In genomic region chr14:44979887-44980286, GRCm38 (mm10) we compare ENCODE assay signal across 8 mouse cellular contexts. TPM values are rescaled to one million over a fixed set of nuclear protein-coding genes. Genes with fewer than 3 reads are reported as not detected.
DNase-seq lines count a peak whose midpoint lies in the region; ATAC-seq and TF ChIP-seq lines count a peak whose summit lies in the region.

No protein-coding gene starts in this region.

- no peak for TF ChIP-seq POLR2A in myocyte (IDR thresholded peaks at IDR 0.05; ENCODE audit: insufficient read length, low read depth)

- H3K27ac ChIP-seq in midbrain, embryonic 14.5 days (replicated peaks; ENCODE audit: low read depth, low read length) = no peak overlapping the region
- H3K27ac ChIP-seq in midbrain, embryonic 16.5 days (ENCODE audit: low read length) = no peak overlapping the region
- H3K27ac ChIP-seq in hindbrain, embryonic 16.5 days (ENCODE audit: low read depth, low read length) = no peak overlapping the region

- H3K27me3 ChIP-seq in midbrain, embryonic 14.5 days (ENCODE audit: control insufficient read depth, insufficient read depth, low read length) = no peaks in the 10 kb centered on the region
- no peaks in the 10 kb centered on the region for H3K27me3 ChIP-seq in midbrain, embryonic 16.5 days (ENCODE audit: control insufficient read depth, insufficient read depth, low read depth, low read length)
- no peaks in the 10 kb centered on the region for H3K27me3 ChIP-seq in myocyte (ENCODE audit: control insufficient read depth, insufficient read depth, insufficient read length)
- no peaks in the 10 kb centered on the region for H3K27me3 ChIP-seq in hindbrain, embryonic 16.5 days (replicated peaks; ENCODE audit: control insufficient read depth, insufficient read depth, low read length)

- H3ac ChIP-seq in myocyte (ENCODE audit: control insufficient read depth, insufficient read length) = no peak overlapping the region

- no peaks in the 10 kb centered on the region for H3K79me2 ChIP-seq in myocyte (ENCODE audit: control insufficient read depth, insufficient read depth)

- DNase-seq in gastrocnemius, adult 18-20 months (ENCODE audit: low spot score) = peak; percentile 7
- no peak for DNase-seq in gastrocnemius, postnatal 4 days (ENCODE audit: low spot score in 2 of 2)
- peak; percentile 35 for DNase-seq in midbrain, embryonic 14.5 days
- DNase-seq in adrenal gland, postnatal 25 days = peak; percentile 9
- no peak for DNase-seq in gastrocnemius, postnatal 14 days

- 48% methylated on average over 3 of the region's 3 CpGs for WGBS in midbrain, embryonic 14.5 days
- 49% methylated on average over 3 of the region's 3 CpGs for WGBS in midbrain, embryonic 16.5 days
- 31% methylated on average over 3 of the region's 3 CpGs for WGBS in hindbrain, embryonic 16.5 days

- no peak for ATAC-seq in midbrain, embryonic 14.5 days (ENCODE audit: low FRiP score, low TSS enrichment)
- no peak for ATAC-seq in midbrain, embryonic 16.5 days
- no peak for ATAC-seq in hindbrain, embryonic 16.5 days

- H3K36me3 ChIP-seq in midbrain, embryonic 14.5 days (ENCODE audit: control insufficient read depth, insufficient read depth, low read length) = no peaks in the 10 kb centered on the region
- H3K36me3 ChIP-seq in midbrain, embryonic 16.5 days (ENCODE audit: control insufficient read depth, insufficient read depth, low read length) = no peaks in the 10 kb centered on the region
- H3K36me3 ChIP-seq in myocyte (ENCODE audit: control insufficient read depth, insufficient read depth) = no peaks in the 10 kb centered on the region
- H3K36me3 ChIP-seq in hindbrain, embryonic 16.5 days (ENCODE audit: control insufficient read depth, insufficient read depth, low read length) = no peaks in the 10 kb centered on the region

- no peak overlapping the region for H3K4me2 ChIP-seq in midbrain, embryonic 14.5 days (ENCODE audit: low read length)
- H3K4me2 ChIP-seq in midbrain, embryonic 16.5 days (ENCODE audit: low read length) = no peak overlapping the region
- no peak overlapping the region for H3K4me2 ChIP-seq in myocyte (ENCODE audit: low read depth)
- no peak overlapping the region for H3K4me2 ChIP-seq in hindbrain, embryonic 16.5 days (ENCODE audit: low read length)

- H3K9ac ChIP-seq in midbrain, embryonic 14.5 days (replicated peaks; ENCODE audit: low read length) = no peak overlapping the region
- H3K9ac ChIP-seq in midbrain, embryonic 16.5 days (ENCODE audit: low read depth, low read length) = no peak overlapping the region
- no peak overlapping the region for H3K9ac ChIP-seq in hindbrain, embryonic 16.5 days (ENCODE audit: low read depth, low read length)

- no peaks in the 10 kb centered on the region for H3K9me3 ChIP-seq in midbrain, embryonic 14.5 days (ENCODE audit: control insufficient read depth, low read length)
- no peaks in the 10 kb centered on the region for H3K9me3 ChIP-seq in midbrain, embryonic 16.5 days (replicated peaks; ENCODE audit: control insufficient read depth, low read length, poor library complexity, severe bottlenecking)
- H3K9me3 ChIP-seq in hindbrain, embryonic 16.5 days (ENCODE audit: control insufficient read depth, low read length) = no peaks in the 10 kb centered on the region

- intact Hi-C loops in gastrocnemius, postnatal 14 days (cut with DNase I; ENCODE audit: low total_unique reads) = loop anchor here (2.0 to 10.0 kb wide), 2 partner anchors 145 to 163 kb away; no protein-coding TSS in a partner anchor

- H3K4me1 ChIP-seq in midbrain, embryonic 14.5 days (ENCODE audit: control insufficient read depth, insufficient read depth, low read length) = no peaks in the 10 kb centered on the region
- no peaks in the 10 kb centered on the region for H3K4me1 ChIP-seq in midbrain, embryonic 16.5 days (ENCODE audit: control insufficient read depth, insufficient read depth, low read length)
- H3K4me1 ChIP-seq in hindbrain, embryonic 16.5 days (ENCODE audit: control insufficient read depth, insufficient read depth, low read depth, low read length) = no peaks in the 10 kb centered on the region

- H3K4me3 ChIP-seq in midbrain, embryonic 14.5 days (replicated peaks; ENCODE audit: low read depth, low read length) = no peak overlapping the region
- H3K4me3 ChIP-seq in midbrain, embryonic 16.5 days (ENCODE audit: low read depth, low read length) = no peak overlapping the region
- H3K4me3 ChIP-seq in myocyte = no peak overlapping the region
- H3K4me3 ChIP-seq in hindbrain, embryonic 16.5 days (ENCODE audit: low read length) = no peak overlapping the region

TF ChIP-seq in myocyte, 11 proteins besides CTCF, POLR2A, EP300 and RAD21:
- TF ChIP-seq USF1 (IDR thresholded peaks at IDR 0.05; ENCODE audit: low read depth) (peak; percentile 32), MYOG (IDR thresholded peaks at IDR 0.05; ENCODE audit: control insufficient read depth in 1 of 3, insufficient read depth in 1 of 3, insufficient read length in 2 of 3, low read depth in 2 of 3) (no peak)
TF ChIP-seq in myocyte: peak in this region for 1.

RNA-seq across cellular contexts. Expression of gene Ptger2, which starts 8.1 kb away (rescaled TPM):
- under 1 TPM in 1 of 2 experiments, not detected in 1; 0.09 TPM for total RNA-seq in gastrocnemius, adult 18-20 months (2021)
- under 1 TPM; 0.37 to 0.62 TPM for total RNA-seq in gastrocnemius, postnatal 4 days (2021)
- 0.78 and 0.84 TPM in 2 replicates for polyA plus RNA-seq in midbrain, embryonic 14.5 days (2014; fragmentation: Nextera tagmentation; extraction: Ambion mirVana)
- 0.87 and 1.3 TPM in 2 replicates for polyA plus RNA-seq in midbrain, embryonic 16.5 days (2015; fragmentation: Nextera tagmentation; extraction: Ambion mirVana)
- 0.38 and 0.49 TPM in 2 replicates for total RNA-seq in adrenal gland, postnatal 25 days (2021)
- polyA plus RNA-seq in myocyte (2012; fragmentation: generic; extraction: Trizol) = 0.01 TPM
- under 1 TPM; 0.18 to 0.27 TPM for total RNA-seq in gastrocnemius, postnatal 14 days (2021)
- 1.3 and 1.4 TPM in 2 replicates for polyA plus RNA-seq in hindbrain, embryonic 16.5 days (2015; fragmentation: Nextera tagmentation; extraction: Ambion mirVana)

Comparison
In these comparisons a context has a peak if more than half of its experiments do, and no peak if none do; other contexts are left out.
1. DNase-seq: peak in gastrocnemius, adult 18-20 months (single experiment), midbrain, embryonic 14.5 days (single experiment) and adrenal gland, postnatal 25 days (single experiment); none in gastrocnemius, postnatal 4 days (0 of 2) and gastrocnemius, postnatal 14 days (single experiment).